Mouse (Mus musculus) frontal cortex, postnatal 10 days (tissue): ENCODE results near the gene Spc24.

Experiments
- DNase-seq, 2 experiments: peaks; one replicate each; pipeline ENCODE4 v3.0.0; 2022; ENCODE audit warnings: low spot score in 2 of 2, mixed read lengths in 1 of 2

Gene Spc24

GRCm38 (mm10) chr9:21749382-21750118 lies 10.6 kb downstream of the Spc24 start:
- DNase-seq: no peak

GRCm38 (mm10) chr9:21748491-21748890 lies 11.6 kb downstream of the Spc24 start:
- no peak for DNase-seq

GRCm38 (mm10) chr9:21748033-21748432 lies 12.1 kb downstream of the Spc24 start:
- DNase-seq: no peak

- no peak for DNase-seq
Observed at GRCm38 (mm10) chr9:21747238-21747774, 12.8 kb downstream of the Spc24 start.

GRCm38 (mm10) chr9:21741514-21741913 lies 18.6 kb downstream of the Spc24 start:
- no peak for DNase-seq

- no peak for DNase-seq
Observed at GRCm38 (mm10) chr9:21740427-21740826, 19.7 kb downstream of the Spc24 start.

- no peak for DNase-seq
Observed at GRCm38 (mm10) chr9:21738776-21739175, 21.3 kb downstream of the Spc24 start.

GRCm38 (mm10) chr9:21737188-21737587 lies 22.9 kb downstream of the Spc24 start:
- no peak for DNase-seq

GRCm38 (mm10) chr9:21736580-21736979 lies 23.5 kb downstream of the Spc24 start:
- no peak for DNase-seq

- no peak for DNase-seq
Observed at GRCm38 (mm10) chr9:21735126-21735525, 25.0 kb downstream of the Spc24 start.

- DNase-seq: no peak
Observed at GRCm38 (mm10) chr9:21733989-21734388, 26.1 kb downstream of the Spc24 start.

- DNase-seq: no peak
Observed at GRCm38 (mm10) chr9:21733446-21733845, 26.7 kb downstream of the Spc24 start.

GRCm38 (mm10) chr9:21732288-21732687 lies 27.8 kb downstream of the Spc24 start:
- DNase-seq: no peak

- no peak for DNase-seq
Observed at GRCm38 (mm10) chr9:21729264-21729663, 30.8 kb downstream of the Spc24 start.

- no peak for DNase-seq
Observed at GRCm38 (mm10) chr9:21728261-21728832, 31.8 kb downstream of the Spc24 start.

GRCm38 (mm10) chr9:21726218-21726975 lies 33.7 kb downstream of the Spc24 start:
- DNase-seq: no peak

- no peak for DNase-seq
Observed at GRCm38 (mm10) chr9:21725224-21726121, 34.6 kb downstream of the Spc24 start.

GRCm38 (mm10) chr9:21724147-21724536 lies 36.0 kb downstream of the Spc24 start:
- peak; percentile 92 to 93 for DNase-seq

GRCm38 (mm10) chr9:21723377-21724146 lies 36.5 kb downstream of the Spc24 start, which contains the start of gene Ldlr:
Gene Ldlr, plus strand, starts transcription at chr9:21723483.
- peak; percentile 81 to 85 for DNase-seq

GRCm38 (mm10) chr9:21721036-21721435 lies 39.1 kb downstream of the Spc24 start:
- no peak for DNase-seq

- no peak for DNase-seq
Observed at GRCm38 (mm10) chr9:21717015-21717414, 43.1 kb downstream of the Spc24 start.
